Mouse (Mus musculus): ENCODE data around the gene Alg12.

GRCm38 (mm10) chr15:88815196-88815700 is 3.9 kb downstream of the Alg12 start:
- no peak for TF ChIP-seq POLR2A (IDR thresholded peaks at IDR 0.05; ENCODE audit: insufficient read depth, low read length)
- no peak for TF ChIP-seq CTCF (IDR thresholded peaks at IDR 0.05; ENCODE audit: low read depth, low read length)

Measured in ES-Bruce4 (cell line).